Mouse (Mus musculus): ENCODE measurements at regions not wholly inside any gene's neighbourhood (a gene's known extent, or its start where the extent isn't known, plus 50 kb on each side); places are given as distances from the start of the nearest gene placed in this dataset. TPM values are rescaled to one million over a fixed set of nuclear protein-coding genes. Genes with fewer than 3 reads are reported as not detected.

- H3K27ac ChIP-seq = no peak overlapping the region
- no peak for TF ChIP-seq CTCF (IDR thresholded peaks at IDR 0.05)
- DNase-seq = no peak
- intact Hi-C loops (cut with DNase I) = no loop called here
- no peak overlapping the region for H3K4me3 ChIP-seq
Measured at GRCm38 (mm10) chr13:84064291-84064940, 157.7 kb upstream of the Tmem161b start.

- H3K27ac ChIP-seq = no peak overlapping the region
- intact Hi-C loops (cut with DNase I) = no loop called here
- DNase-seq = no peak
- no peak overlapping the region for H3K4me3 ChIP-seq
- no peak for TF ChIP-seq CTCF (IDR thresholded peaks at IDR 0.05)
Measured at GRCm38 (mm10) chr13:84065256-84065898, 156.7 kb upstream of the Tmem161b start.

GRCm38 (mm10) chr13:84066211-84066959, 155.7 kb upstream of the Tmem161b start:
- no peak overlapping the region for H3K27ac ChIP-seq
- H3K4me3 ChIP-seq = no peak overlapping the region
- no peak for DNase-seq
- no peak for TF ChIP-seq CTCF (IDR thresholded peaks at IDR 0.05)
- intact Hi-C loops (cut with DNase I) = no loop called here

GRCm38 (mm10) chr13:84066960-84067665, 155.0 kb upstream of the Tmem161b start:
- Histone ChIP-seq H3K27ac (no peak overlapping the region), H3K4me3 (no peak overlapping the region)
- intact Hi-C loops (cut with DNase I) = no loop called here
- no peak for TF ChIP-seq CTCF (IDR thresholded peaks at IDR 0.05)
- DNase-seq = no peak

- intact Hi-C loops (cut with DNase I) = no loop called here
Measured at GRCm38 (mm10) chr13:84068365-84068764, 153.7 kb upstream of the Tmem161b start.

More at GRCm38 (mm10) chr13:84068365-84068764, 153.7 kb upstream of the Tmem161b start:
- no peak overlapping the region for H3K27ac ChIP-seq
- TF ChIP-seq CTCF (IDR thresholded peaks at IDR 0.05) = no peak
- H3K4me3 ChIP-seq = no peak overlapping the region
- DNase-seq = no peak

Small RNA genes in the stretch of these regions (microRNA-seq; reads per million reads assigned to microRNA genes)
- not detected for gene Mir9-2
